Mouse (Mus musculus) kidney, embryonic 15.5 days (tissue): Measurements from ENCODE around the gene Fbxl7. TPM values are rescaled to one million over a fixed set of nuclear protein-coding genes. Genes with fewer than 3 reads are reported as not detected.

ENCODE experiments used
- ATAC-seq: fragments of 200-750 bp; cut with Nextera tagmentation; replicated peaks from 2 replicates; pipeline ENCODE4 v1.8.0; 2017; ENCODE audit warnings: moderate TSS enrichment; ENCODE audit not compliant: low FRiP score
- H3K27ac ChIP-seq: fragments of 300-500 bp; sonication (generic); 2 replicates; pipeline ENCODE4 v1.5.1; 2015; ENCODE audit warnings: mild to moderate bottlenecking, inconsistent platforms
- H3K27me3 ChIP-seq: fragments of 300-500 bp; sonication (generic); 2 replicates; pipeline ENCODE4 v1.6.1; 2015; ENCODE audit warnings: inconsistent platforms
- H3K36me3 ChIP-seq: fragments of 300-500 bp; sonication (generic); 2 replicates; pipeline ENCODE4 v1.6.1; 2015; ENCODE audit warnings: inconsistent platforms
- H3K4me1 ChIP-seq: fragments of 300-500 bp; sonication (generic); 2 replicates; pipeline ENCODE4 v1.6.1; 2015; ENCODE audit warnings: inconsistent platforms
- H3K4me2 ChIP-seq: fragments of 300-500 bp; sonication (generic); 2 replicates; pipeline ENCODE4 v1.6.1; 2015; ENCODE audit warnings: moderate library complexity, mild to moderate bottlenecking, inconsistent platforms
- H3K4me3 ChIP-seq: fragments of 300-500 bp; sonication (generic); replicated peaks from 2 replicates; pipeline ENCODE4 v1.5.1; 2015; ENCODE audit warnings: mild to moderate bottlenecking, inconsistent platforms
- H3K9ac ChIP-seq: fragments of 300-500 bp; sonication (generic); 2 replicates; pipeline ENCODE4 v1.6.1; 2015; ENCODE audit warnings: mild to moderate bottlenecking, inconsistent platforms
- H3K9me3 ChIP-seq: fragments of 300-500 bp; sonication (generic); replicated peaks from 2 replicates; pipeline ENCODE4 v1.6.1; 2016; ENCODE audit warnings: inconsistent platforms
- WGBS: fragments of 180-500 bp; shearing (Covaris S2); methylation state at CpG from one replicate; pipeline ENCODE4 v1.1.7; 2015; ENCODE audit warnings: mixed read lengths; 5-methylcytosine and 5-hydroxymethylcytosine counted together
- polyA plus RNA-seq: library from polyadenylated mRNA; unstranded; fragments of >200 nt; fragmentation: Nextera tagmentation; extraction: Ambion mirVana; gene quantifications from 2 replicates; pipeline ENCODE4 v1.2.1, GENCODE M21; 2015

The Fbxl7 gene
- polyA plus RNA-seq, 1 experiment from 2014 or later: 16.9 TPM

GRCm38 (mm10) chr15:26804046-26804445 is 91.3 kb downstream of the Fbxl7 start:
- Histone ChIP-seq H3K27me3 (no peaks in the 10 kb centered on the region), H3K36me3 (no peaks in the 10 kb centered on the region), H3K4me1 (peaks cover 10% of the 10 kb centered on the region; the same call in 1 of the 2 replicates), H3K4me3 (no peak overlapping the region), H3K27ac (peak overlapping the region; percentile 33), H3K9me3 (no peaks in the 10 kb centered on the region), H3K4me2 (no peak overlapping the region), H3K9ac (no peak overlapping the region)
- 0 out of 2 replicates have a peak, but pooled peaks have one; percentile 22 for ATAC-seq
- 34% methylated on average over 5 of the region's 5 CpGs for WGBS

- no peak overlapping the region for H3K9ac ChIP-seq
- no peaks in the 10 kb centered on the region for H3K9me3 ChIP-seq
- peak; percentile 61 for ATAC-seq
- WGBS: 46% methylated on average over 3 of the region's 3 CpGs
- H3K4me1 ChIP-seq: peaks cover 24% of the 10 kb centered on the region
- H3K36me3 ChIP-seq: no peaks in the 10 kb centered on the region
- H3K4me2 ChIP-seq: no peak overlapping the region
- no peaks in the 10 kb centered on the region for H3K27me3 ChIP-seq
- H3K27ac ChIP-seq: no peak overlapping the region
- no peak overlapping the region for H3K4me3 ChIP-seq
Measured at GRCm38 (mm10) chr15:26799457-26800021, 95.8 kb downstream of the Fbxl7 start.

- H3K9ac ChIP-seq: no peak overlapping the region
- 25% methylated on average over 2 of the region's 2 CpGs for whole genome bisulfite sequencing
- no peak overlapping the region for H3K4me2 ChIP-seq
- no peaks in the 10 kb centered on the region for H3K36me3 ChIP-seq
- peaks cover 17% of the 10 kb centered on the region for H3K4me1 ChIP-seq
- no peak for ATAC-seq
- H3K9me3 ChIP-seq: no peaks in the 10 kb centered on the region
- no peak overlapping the region for H3K27ac ChIP-seq
- no peak overlapping the region for H3K4me3 ChIP-seq
- H3K27me3 ChIP-seq: no peaks in the 10 kb centered on the region
Measured at GRCm38 (mm10) chr15:26795937-26796336, 99.4 kb downstream of the Fbxl7 start.

GRCm38 (mm10) chr15:26795518-26795917 is 99.9 kb downstream of the Fbxl7 start:
- Histone ChIP-seq H3K27ac (no peak overlapping the region), H3K4me1 (peaks cover 17% of the 10 kb centered on the region), H3K4me2 (no peak overlapping the region), H3K36me3 (no peaks in the 10 kb centered on the region), H3K27me3 (no peaks in the 10 kb centered on the region), H3K4me3 (no peak overlapping the region), H3K9me3 (no peaks in the 10 kb centered on the region), H3K9ac (no peak overlapping the region)
- WGBS: 25% methylated on average over 6 of the region's 6 CpGs
- ATAC-seq: peak; percentile 70

- H3K27ac ChIP-seq: no peak overlapping the region
- WGBS: 79% methylated on average over 6 of the region's 6 CpGs
Measured at GRCm38 (mm10) chr15:26787148-26787547, 108.2 kb downstream of the Fbxl7 start.

GRCm38 (mm10) chr15:26780557-26780956 is 114.8 kb downstream of the Fbxl7 start:
- WGBS: 85% methylated on average over 3 of the region's 3 CpGs
- no peaks in the 10 kb centered on the region for H3K27me3 ChIP-seq

More at GRCm38 (mm10) chr15:26787148-26787547, 108.2 kb downstream of the Fbxl7 start:
- no peaks in the 10 kb centered on the region for H3K9me3 ChIP-seq
- no peaks in the 10 kb centered on the region for H3K4me1 ChIP-seq
- H3K4me2 ChIP-seq: no peak overlapping the region
- no peak for ATAC-seq
- H3K9ac ChIP-seq: no peak overlapping the region
- H3K27me3 ChIP-seq: no peaks in the 10 kb centered on the region
- no peaks in the 10 kb centered on the region for H3K36me3 ChIP-seq
- no peak overlapping the region for H3K4me3 ChIP-seq

GRCm38 (mm10) chr15:26779129-26779528 is 116.3 kb downstream of the Fbxl7 start:
- ATAC-seq: no peak
- H3K4me1 ChIP-seq: no peaks in the 10 kb centered on the region
- H3K9me3 ChIP-seq: no peaks in the 10 kb centered on the region
- H3K36me3 ChIP-seq: no peaks in the 10 kb centered on the region
- no peak overlapping the region for H3K27ac ChIP-seq
- WGBS: 76% methylated on average over 4 of the region's 4 CpGs
- H3K9ac ChIP-seq: no peak overlapping the region
- no peak overlapping the region for H3K4me3 ChIP-seq
- H3K4me2 ChIP-seq: no peak overlapping the region
- H3K27me3 ChIP-seq: no peaks in the 10 kb centered on the region

More at GRCm38 (mm10) chr15:26780557-26780956, 114.8 kb downstream of the Fbxl7 start:
- Histone ChIP-seq H3K4me3 (no peak overlapping the region), H3K4me2 (no peak overlapping the region), H3K27ac (no peak overlapping the region), H3K4me1 (no peaks in the 10 kb centered on the region), H3K9me3 (no peaks in the 10 kb centered on the region), H3K36me3 (no peaks in the 10 kb centered on the region), H3K9ac (no peak overlapping the region)
- ATAC-seq: no peak

- no peak overlapping the region for H3K4me2 ChIP-seq
- H3K27me3 ChIP-seq: no peaks in the 10 kb centered on the region
- no peaks in the 10 kb centered on the region for H3K36me3 ChIP-seq
- no peak overlapping the region for H3K4me3 ChIP-seq
- no peak for ATAC-seq
- no peak overlapping the region for H3K9ac ChIP-seq
- no peaks in the 10 kb centered on the region for H3K4me1 ChIP-seq
- H3K27ac ChIP-seq: no peak overlapping the region
- H3K9me3 ChIP-seq: no peaks in the 10 kb centered on the region
Measured at GRCm38 (mm10) chr15:26775720-26776119, 119.7 kb downstream of the Fbxl7 start.

- no peak overlapping the region for H3K27ac ChIP-seq
- ATAC-seq: no peak
- no peaks in the 10 kb centered on the region for H3K36me3 ChIP-seq
- H3K9ac ChIP-seq: no peak overlapping the region
- WGBS: 97% methylated on average over 2 of the region's 2 CpGs
- H3K4me2 ChIP-seq: no peak overlapping the region
- H3K9me3 ChIP-seq: no peaks in the 10 kb centered on the region
- no peaks in the 10 kb centered on the region for H3K27me3 ChIP-seq
- H3K4me3 ChIP-seq: no peak overlapping the region
- H3K4me1 ChIP-seq: no peaks in the 10 kb centered on the region
Measured at GRCm38 (mm10) chr15:26774895-26775294, 120.5 kb downstream of the Fbxl7 start.

GRCm38 (mm10) chr15:26761651-26762050 is 133.7 kb downstream of the Fbxl7 start:
- H3K4me2 ChIP-seq: no peak overlapping the region
- H3K4me3 ChIP-seq: no peak overlapping the region
- no peak overlapping the region for H3K27ac ChIP-seq
- ATAC-seq: no peak
- no peak overlapping the region for H3K9ac ChIP-seq
- H3K4me1 ChIP-seq: no peaks in the 10 kb centered on the region
- no peaks in the 10 kb centered on the region for H3K9me3 ChIP-seq
- WGBS: 59% methylated on average over 4 of the region's 4 CpGs
- no peaks in the 10 kb centered on the region for H3K27me3 ChIP-seq
- no peaks in the 10 kb centered on the region for H3K36me3 ChIP-seq

GRCm38 (mm10) chr15:26748484-26748883 is 146.9 kb downstream of the Fbxl7 start:
- no peak for ATAC-seq
- Histone ChIP-seq H3K4me2 (no peak overlapping the region), H3K4me3 (no peak overlapping the region), H3K9me3 (no peaks in the 10 kb centered on the region), H3K36me3 (no peaks in the 10 kb centered on the region), H3K4me1 (no peaks in the 10 kb centered on the region), H3K9ac (no peak overlapping the region), H3K27me3 (no peaks in the 10 kb centered on the region), H3K27ac (no peak overlapping the region)
- 98% methylated on average over 3 of the region's 3 CpGs for WGBS

GRCm38 (mm10) chr15:26732366-26732765 is 163.0 kb downstream of the Fbxl7 start:
- H3K4me2 ChIP-seq: no peak overlapping the region
- no peak overlapping the region for H3K4me3 ChIP-seq
- no peaks in the 10 kb centered on the region for H3K36me3 ChIP-seq
- H3K27ac ChIP-seq: no peak overlapping the region
- H3K9me3 ChIP-seq: no peaks in the 10 kb centered on the region
- no peaks in the 10 kb centered on the region for H3K27me3 ChIP-seq
- no peaks in the 10 kb centered on the region for H3K4me1 ChIP-seq
- H3K9ac ChIP-seq: no peak overlapping the region
- no peak for ATAC-seq
- WGBS: 78% methylated on average over 2 of the region's 2 CpGs

- ATAC-seq: no peak
Measured at GRCm38 (mm10) chr15:26730760-26731159, 164.6 kb downstream of the Fbxl7 start.

More at GRCm38 (mm10) chr15:26730760-26731159, 164.6 kb downstream of the Fbxl7 start:
- Histone ChIP-seq H3K27me3 (no peaks in the 10 kb centered on the region), H3K4me2 (no peak overlapping the region), H3K36me3 (no peaks in the 10 kb centered on the region), H3K27ac (no peak overlapping the region), H3K9ac (no peak overlapping the region), H3K4me1 (no peaks in the 10 kb centered on the region), H3K4me3 (no peak overlapping the region), H3K9me3 (no peaks in the 10 kb centered on the region)
- 77% methylated on average over 2 of the region's 2 CpGs for whole genome bisulfite sequencing
